In genomic region chr12:110843194-110844048, GRCm38 (mm10) we compare ENCODE assay signal across 8 mouse cellular contexts. TPM values are rescaled to one million over a fixed set of nuclear protein-coding genes. Genes with fewer than 3 reads are reported as not detected.
DNase-seq lines count a peak whose midpoint lies in the region; ATAC-seq and TF ChIP-seq lines count a peak whose summit lies in the region.

No protein-coding gene starts in this region.

- peak; percentile 91 for DNase-seq in CD4-positive, CD25-positive, alpha-beta regulatory T cell, adult 2 months (ENCODE audit: low read depth, low spot score)
- DNase-seq in brain, adult 2 months (ENCODE audit: low read depth, low spot score): peak; percentile 82
- peak; percentile 91 for DNase-seq in heart, embryonic 10.5 days (ENCODE audit: low spot score)
- peak; percentile 73 to 78 for DNase-seq in spleen, postnatal 36 days (ENCODE audit: low spot score in 2 of 2)

- no peak overlapping the region for H3K27ac ChIP-seq in embryonic fibroblast, embryonic 13.5 days (ENCODE audit: insufficient read depth, low read length)
- H3K27ac ChIP-seq in heart, embryonic 10.5 days: no peak overlapping the region
- no peak overlapping the region for H3K27ac ChIP-seq in kidney, embryonic 14.5 days (ENCODE audit: low read depth, low read length)
- H3K27ac ChIP-seq in liver, embryonic 12.5 days: peak overlapping the region; percentile 85

- H3K79me2 ChIP-seq in myocyte (ENCODE audit: control insufficient read depth, insufficient read depth): no peaks in the 10 kb centered on the region

- no peaks in the 10 kb centered on the region for H3K9me3 ChIP-seq in heart, embryonic 10.5 days
- H3K9me3 ChIP-seq in kidney, embryonic 14.5 days (ENCODE audit: control insufficient read depth, low read length): no peaks in the 10 kb centered on the region
- H3K9me3 ChIP-seq in liver, embryonic 12.5 days (replicated peaks): no peaks in the 10 kb centered on the region

- ATAC-seq in kidney, embryonic 14.5 days (ENCODE audit: low FRiP score, low TSS enrichment): peak; percentile 3; the same call in 1 of the 2 replicates
- ATAC-seq in liver, embryonic 12.5 days: peak; percentile 13; the same call in 1 of the 2 replicates

- TF ChIP-seq POLR2A in embryonic fibroblast, embryonic 13.5 days (IDR thresholded peaks at IDR 0.05; ENCODE audit: low read depth, low read length): no peak
- TF ChIP-seq POLR2A in myocyte (IDR thresholded peaks at IDR 0.05; ENCODE audit: insufficient read length, low read depth): no peak

- H3K27me3 ChIP-seq in heart, embryonic 10.5 days (ENCODE audit: insufficient read depth, poor library complexity, severe bottlenecking): peaks cover 6% of the 10 kb centered on the region
- H3K27me3 ChIP-seq in kidney, embryonic 14.5 days (ENCODE audit: control insufficient read depth, insufficient read depth, low read length): no peaks in the 10 kb centered on the region; the same call in 1 of the 2 replicates
- peaks cover 5% of the 10 kb centered on the region; the same call in 1 of the 2 replicates for H3K27me3 ChIP-seq in liver, embryonic 12.5 days (replicated peaks)
- no peaks in the 10 kb centered on the region for H3K27me3 ChIP-seq in myocyte (ENCODE audit: control insufficient read depth, insufficient read depth, insufficient read length)

- no peak overlapping the region for H3ac ChIP-seq in myocyte (ENCODE audit: control insufficient read depth, insufficient read length)

- peak overlapping the region; percentile 52; the same call in 1 of the 2 replicates for H3K9ac ChIP-seq in kidney, embryonic 14.5 days (ENCODE audit: low read depth, low read length)
- H3K9ac ChIP-seq in liver, embryonic 12.5 days: peak overlapping the region; percentile 78

- WGBS in heart, embryonic 10.5 days: 20% methylated on average over 32 of the region's 32 CpGs
- WGBS in kidney, embryonic 14.5 days: 20% methylated on average over 32 of the region's 32 CpGs
- 17% methylated on average over 32 of the region's 32 CpGs for WGBS in liver, embryonic 12.5 days (ENCODE audit: insufficient replicate concordance)

- H3K4me3 ChIP-seq in embryonic fibroblast, embryonic 13.5 days (ENCODE audit: insufficient read depth, low read length): peak overlapping the region; percentile 65
- H3K4me3 ChIP-seq in heart, embryonic 10.5 days: peak overlapping the region; percentile 69
- peak overlapping the region; percentile 53 for H3K4me3 ChIP-seq in kidney, embryonic 14.5 days (ENCODE audit: low read length)
- peak overlapping the region; percentile 69 for H3K4me3 ChIP-seq in liver, embryonic 12.5 days
- peak overlapping the region; percentile 40 for H3K4me3 ChIP-seq in myocyte

- H3K4me1 ChIP-seq in embryonic fibroblast, embryonic 13.5 days (ENCODE audit: control insufficient read depth, insufficient read depth, low read length): peaks cover 5% of the 10 kb centered on the region; the same call in 1 of the 2 replicates
- H3K4me1 ChIP-seq in heart, embryonic 10.5 days: peaks cover 10% of the 10 kb centered on the region
- H3K4me1 ChIP-seq in kidney, embryonic 14.5 days (ENCODE audit: control insufficient read depth, insufficient read depth, low read length): peaks cover 6% of the 10 kb centered on the region; the same call in 1 of the 2 replicates
- H3K4me1 ChIP-seq in liver, embryonic 12.5 days: peaks cover 42% of the 10 kb centered on the region

- H3K4me2 ChIP-seq in kidney, embryonic 14.5 days (replicated peaks; ENCODE audit: low read depth, low read length): peak overlapping the region; percentile 76
- H3K4me2 ChIP-seq in liver, embryonic 12.5 days: peak overlapping the region; percentile 93
- peak overlapping the region; percentile 100 for H3K4me2 ChIP-seq in myocyte (ENCODE audit: low read depth)

- H3K36me3 ChIP-seq in heart, embryonic 10.5 days: no peaks in the 10 kb centered on the region
- H3K36me3 ChIP-seq in kidney, embryonic 14.5 days (ENCODE audit: control insufficient read depth, insufficient read depth, low read length): no peaks in the 10 kb centered on the region
- no peaks in the 10 kb centered on the region for H3K36me3 ChIP-seq in liver, embryonic 12.5 days
- no peaks in the 10 kb centered on the region for H3K36me3 ChIP-seq in myocyte (ENCODE audit: control insufficient read depth, insufficient read depth)

- TF ChIP-seq CTCF in embryonic fibroblast, embryonic 13.5 days (IDR thresholded peaks at IDR 0.05; ENCODE audit: borderline replicate concordance, insufficient read depth, low read length): peak; percentile 79; the same call in 1 of the 2 replicates

TF ChIP-seq in myocyte, 11 proteins besides CTCF, POLR2A, EP300 and RAD21:
- no peak for TF ChIP-seq TCF3 (IDR thresholded peaks at IDR 0.05; ENCODE audit: insufficient read length, low read depth)
- TF ChIP-seq MYOG (IDR thresholded peaks at IDR 0.05; ENCODE audit: control insufficient read depth in 1 of 3, insufficient read depth in 1 of 3, insufficient read length in 2 of 3, low read depth in 2 of 3): no peak
- no peak for TF ChIP-seq TCF12 (IDR thresholded peaks at IDR 0.05; ENCODE audit: insufficient read depth, poor library complexity, severe bottlenecking)
- no peak for TF ChIP-seq MYOD1 (IDR thresholded peaks at IDR 0.05; ENCODE audit: control insufficient read depth in 1 of 3, insufficient read length in 2 of 3, low read depth in 2 of 3)
- TF ChIP-seq CEBPB (IDR thresholded peaks at IDR 0.05; ENCODE audit: insufficient read depth, poor library complexity, severe bottlenecking): no peak
- no peak for TF ChIP-seq POLR2AphosphoS2 (IDR thresholded peaks at IDR 0.05; ENCODE audit: insufficient read length, low read depth)
- no peak for TF ChIP-seq E2F4 (IDR thresholded peaks at IDR 0.05; ENCODE audit: insufficient read depth)
- TF ChIP-seq MAX (IDR thresholded peaks at IDR 0.05; ENCODE audit: low read depth): no peak
- no peak for TF ChIP-seq SRF (IDR thresholded peaks at IDR 0.05; ENCODE audit: control insufficient read depth, insufficient read length, low read depth)
- no peak for TF ChIP-seq REST (IDR thresholded peaks at IDR 0.05; ENCODE audit: insufficient read depth, insufficient read length)
- no peak for TF ChIP-seq USF1 (IDR thresholded peaks at IDR 0.05; ENCODE audit: low read depth)

RNA-seq across cellular contexts. Expression of gene Mok, which starts 2.7 kb away (rescaled TPM):
- 1.2 and 1.5 TPM in 2 replicates for polyA plus RNA-seq in embryonic fibroblast, embryonic 13.5 days (2011; ENCODE audit: insufficient read length, low read depth, missing spikeins)
- polyA plus RNA-seq in heart, embryonic 10.5 days (2016; fragmentation: Nextera tagmentation; extraction: Ambion mirVana): 3.8 and 4.3 TPM in 2 replicates
- polyA plus RNA-seq in kidney, embryonic 14.5 days (2014; fragmentation: Nextera tagmentation; extraction: Ambion mirVana): 6.8 and 9.0 TPM in 2 replicates
- 0.51 and 0.63 TPM in 2 replicates for polyA plus RNA-seq in liver, embryonic 12.5 days (2016; fragmentation: Nextera tagmentation; extraction: Ambion mirVana)
- 3.3 TPM for polyA plus RNA-seq in myocyte (2012; fragmentation: generic; extraction: Trizol)

RNA-seq across cellular contexts. Expression of gene Zfp839, which starts 6.6 kb away (rescaled TPM):
- polyA plus RNA-seq in embryonic fibroblast, embryonic 13.5 days (2011; ENCODE audit: insufficient read length, low read depth, missing spikeins): 6.3 and 6.6 TPM in 2 replicates
- polyA plus RNA-seq in heart, embryonic 10.5 days (2016; fragmentation: Nextera tagmentation; extraction: Ambion mirVana): 4.6 and 6.1 TPM in 2 replicates
- polyA plus RNA-seq in kidney, embryonic 14.5 days (2014; fragmentation: Nextera tagmentation; extraction: Ambion mirVana): 4.2 and 6.0 TPM in 2 replicates
- 3.2 and 4.0 TPM in 2 replicates for polyA plus RNA-seq in liver, embryonic 12.5 days (2016; fragmentation: Nextera tagmentation; extraction: Ambion mirVana)
- polyA plus RNA-seq in myocyte (2012; fragmentation: generic; extraction: Trizol): 3.1 TPM

RNA-seq across cellular contexts. Expression of gene Cinp, which starts 45.5 kb away (rescaled TPM):
- 44.8 and 51.5 TPM in 2 replicates for polyA plus RNA-seq in embryonic fibroblast, embryonic 13.5 days (2011; ENCODE audit: insufficient read length, low read depth, missing spikeins)
- polyA plus RNA-seq in heart, embryonic 10.5 days (2016; fragmentation: Nextera tagmentation; extraction: Ambion mirVana): 83.6 and 94.5 TPM in 2 replicates
- 82.2 and 93.7 TPM in 2 replicates for polyA plus RNA-seq in kidney, embryonic 14.5 days (2014; fragmentation: Nextera tagmentation; extraction: Ambion mirVana)
- 99.0 and 103 TPM in 2 replicates for polyA plus RNA-seq in liver, embryonic 12.5 days (2016; fragmentation: Nextera tagmentation; extraction: Ambion mirVana)
- polyA plus RNA-seq in myocyte (2012; fragmentation: generic; extraction: Trizol): 54.4 TPM

RNA-seq across cellular contexts. Expression of gene Tecpr2, which starts 45.6 kb away (rescaled TPM):
- polyA plus RNA-seq in embryonic fibroblast, embryonic 13.5 days (2011; ENCODE audit: insufficient read length, low read depth, missing spikeins): 5.7 and 7.7 TPM in 2 replicates
- 3.9 and 4.1 TPM in 2 replicates for polyA plus RNA-seq in heart, embryonic 10.5 days (2016; fragmentation: Nextera tagmentation; extraction: Ambion mirVana)
- 2.8 and 3.6 TPM in 2 replicates for polyA plus RNA-seq in kidney, embryonic 14.5 days (2014; fragmentation: Nextera tagmentation; extraction: Ambion mirVana)
- polyA plus RNA-seq in liver, embryonic 12.5 days (2016; fragmentation: Nextera tagmentation; extraction: Ambion mirVana): 3.4 and 3.6 TPM in 2 replicates
- 4.2 TPM for polyA plus RNA-seq in myocyte (2012; fragmentation: generic; extraction: Trizol)
